Mouse (Mus musculus) erythroblast, embryonic 14.5 days (primary cell): Measurements from ENCODE around the gene Tnni3.

Experiments used
- GATA1 ChIP-seq: IDR thresholded peaks from 2 replicates; pipeline ENCODE4 v1.6.1; 2012; ENCODE audit warnings: low read length, inconsistent platforms, mixed read lengths
- TAL1 ChIP-seq: IDR thresholded peaks from 3 replicates; pipeline ENCODE4 v1.6.1; 2012; ENCODE audit warnings: low read length, inconsistent platforms, mixed read lengths

GRCm38 (mm10) chr7:4518487-4518886, 5.5 kb downstream of the Tnni3 start:
- no peak for TF ChIP-seq GATA1
- TF ChIP-seq TAL1: no peak
